Mouse (Mus musculus) myocyte (in vitro differentiated cells): ENCODE results near the gene Zfp580.

ENCODE experiments used
- CEBPB ChIP-seq: IDR thresholded peaks from 2 replicates; pipeline ENCODE4 v1.6.1; 2011; ENCODE audit warnings: mild to moderate bottlenecking, moderate library complexity; ENCODE audit not compliant: poor library complexity, insufficient read depth, severe bottlenecking
- E2F4 ChIP-seq: IDR thresholded peaks from one replicate; pipeline ENCODE4 v1.6.1; 2011; ENCODE audit warnings: mild to moderate bottlenecking, control low read depth, moderate library complexity; ENCODE audit not compliant: insufficient read depth
- MAX ChIP-seq: IDR thresholded peaks from one replicate; pipeline ENCODE4 v1.6.1; 2011; ENCODE audit warnings: low read depth, mild to moderate bottlenecking, control low read depth
- MYOD1 ChIP-seq, 3 experiments: IDR thresholded peaks; one replicate each; pipeline ENCODE4 v1.6.1; 2011; ENCODE audit warnings: control low read depth in 2 of 3, low read depth in 2 of 3, mild to moderate bottlenecking in 2 of 3, moderate library complexity in 1 of 3; ENCODE audit not compliant: insufficient read length in 2 of 3, control insufficient read depth in 1 of 3
- MYOG ChIP-seq, 3 experiments: IDR thresholded peaks; one replicate each; pipeline ENCODE4 v1.6.1; 2011; ENCODE audit warnings: control low read depth in 2 of 3, low read depth in 2 of 3, mild to moderate bottlenecking in 2 of 3; ENCODE audit not compliant: insufficient read length in 2 of 3, control insufficient read depth in 1 of 3, insufficient read depth in 1 of 3
- POLR2A ChIP-seq: IDR thresholded peaks from one replicate; pipeline ENCODE4 v1.6.1; 2011; ENCODE audit warnings: low read depth, mild to moderate bottlenecking, control low read depth, moderate library complexity; ENCODE audit not compliant: insufficient read length
- POLR2AphosphoS2 ChIP-seq: IDR thresholded peaks from one replicate; pipeline ENCODE4 v1.6.1; 2011; ENCODE audit warnings: low read depth, control low read depth; ENCODE audit not compliant: insufficient read length
- REST ChIP-seq: IDR thresholded peaks from one replicate; pipeline ENCODE4 v1.6.1; 2011; ENCODE audit warnings: mild to moderate bottlenecking, control low read depth, moderate library complexity; ENCODE audit not compliant: insufficient read depth, insufficient read length
- TCF12 ChIP-seq: IDR thresholded peaks from one replicate; pipeline ENCODE4 v1.6.1; 2011; ENCODE audit warnings: mild to moderate bottlenecking, control low read depth; ENCODE audit not compliant: poor library complexity, insufficient read depth, severe bottlenecking
- USF1 ChIP-seq: IDR thresholded peaks from one replicate; pipeline ENCODE4 v1.6.1; 2011; ENCODE audit warnings: low read depth, mild to moderate bottlenecking, control low read depth, moderate library complexity

GRCm38 (mm10) chr7:5036136-5036535 is 15.2 kb upstream of the Zfp580 start:
- TF ChIP-seq POLR2AphosphoS2 (peak; percentile 35), POLR2A (no peak), CEBPB (no peak), TCF12 (no peak), MYOG (IDR thresholded peaks at IDR 0.05; ENCODE audit: control insufficient read depth in 1 of 3, insufficient read depth in 1 of 3, insufficient read length in 2 of 3, low read depth in 2 of 3) (no peak), USF1 (no peak), REST (no peak), MYOD1 (IDR thresholded peaks at IDR 0.05; ENCODE audit: control insufficient read depth in 1 of 3, insufficient read length in 2 of 3, low read depth in 2 of 3) (no peak), MAX (no peak), E2F4 (no peak)
